Comparison of ENCODE assay signal across 9 mouse cellular contexts in the genomic region with DNA sequence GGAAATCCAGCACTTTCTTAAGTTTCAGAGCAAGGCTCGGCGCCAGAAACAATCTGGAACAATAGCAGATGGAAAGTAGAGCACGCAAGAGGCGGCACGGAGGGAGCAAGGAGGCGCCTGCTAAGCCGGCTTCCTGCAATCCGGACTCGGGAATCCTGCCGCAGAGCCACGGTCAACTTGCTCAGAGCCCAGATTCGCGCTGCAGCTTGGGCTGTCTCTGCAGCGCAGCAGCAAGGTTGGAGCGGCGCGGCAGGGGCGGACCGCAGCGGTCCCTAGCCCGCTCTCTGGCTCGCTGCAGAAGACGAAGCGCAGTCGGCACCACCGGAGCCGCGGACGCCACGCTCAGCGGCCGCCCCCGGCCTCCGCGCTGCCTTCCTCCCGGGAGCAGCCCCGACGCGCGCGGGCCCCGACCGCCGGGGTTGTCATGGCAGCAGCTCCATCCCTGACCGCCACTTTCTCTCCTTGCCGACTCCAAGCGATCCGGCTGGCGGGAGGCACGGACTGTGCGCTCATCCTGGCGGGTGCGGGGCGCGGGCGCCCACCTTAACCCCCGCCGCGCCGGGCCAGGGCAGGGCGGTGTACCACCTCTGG.
DNase-seq lines count a peak whose midpoint lies in the region; ATAC-seq and TF ChIP-seq lines count a peak whose summit lies in the region.
"Had no signal": no experiment of that assay in that cellular context is flagged by ENCODE, and none has a peak within 500 bp of the region (broad histone marks: within the 10 kb centered on the region; RNA-seq: fewer than 3 reads in every experiment).

No protein-coding gene starts in this region.

- H3K9ac ChIP-seq in lung, embryonic 14.5 days: peak overlapping the region; percentile 51
- H3K9ac ChIP-seq in intestine, embryonic 14.5 days (ENCODE audit: low read length): peak overlapping the region; percentile 48
- peak overlapping the region; percentile 39; the same call in 1 of the 2 replicates for H3K9ac ChIP-seq in limb, embryonic 15.5 days

- peak overlapping the region; percentile 83 for H3K27ac ChIP-seq in lung, embryonic 14.5 days (ENCODE audit: low read depth)
- H3K27ac ChIP-seq in gastrocnemius, adult 2 months: peak overlapping the region; percentile 24
- peak overlapping the region; percentile 65 for H3K27ac ChIP-seq in intestine, embryonic 14.5 days (ENCODE audit: low read depth)
- H3K27ac ChIP-seq in limb, embryonic 15.5 days: peak overlapping the region; percentile 86

- no peaks in the 10 kb centered on the region for H3K4me1 ChIP-seq in lung, embryonic 14.5 days (ENCODE audit: insufficient read depth)
- H3K4me1 ChIP-seq in intestine, embryonic 14.5 days (replicated peaks; ENCODE audit: control insufficient read depth, insufficient read depth, low read length): no peaks in the 10 kb centered on the region; the same call in 1 of the 2 replicates
- H3K4me1 ChIP-seq in limb, embryonic 15.5 days: peaks cover 19% of the 10 kb centered on the region

- H3K36me3 ChIP-seq in lung, embryonic 14.5 days (ENCODE audit: insufficient read depth): no peaks in the 10 kb centered on the region
- H3K36me3 ChIP-seq in intestine, embryonic 14.5 days (ENCODE audit: control insufficient read depth, insufficient read depth, low read length): no peaks in the 10 kb centered on the region
- H3K36me3 ChIP-seq in limb, embryonic 15.5 days: no peaks in the 10 kb centered on the region

- peak; percentile 76 for ATAC-seq in lung, embryonic 14.5 days (ENCODE audit: insufficient read depth)
- ATAC-seq in intestine, embryonic 14.5 days (replicated peaks; ENCODE audit: low FRiP score, low TSS enrichment, low read depth): peak; percentile 56
- ATAC-seq in limb, embryonic 15.5 days (ENCODE audit: insufficient number of reproducible peaks, low FRiP score, low TSS enrichment, low read depth): peak; percentile 58; the same call in 1 of the 2 replicates

- peak; percentile 80 for DNase-seq in lung, embryonic 14.5 days
- no peak for DNase-seq in lung, postnatal 36 days
- DNase-seq in cerebellum, postnatal 4 days (ENCODE audit: low spot score in 2 of 2): peak; percentile 29 to 60
- DNase-seq in gastrocnemius, adult 2 months: peak; percentile 57
- peak; percentile 83 for DNase-seq in intestine, embryonic 14.5 days (ENCODE audit: low spot score)
- DNase-seq in ovary, postnatal 36 days (ENCODE audit: low spot score): peak; percentile 10
- DNase-seq in spleen, postnatal 36 days (ENCODE audit: low spot score in 2 of 2): no peak

- peaks cover 23% of the 10 kb centered on the region for H3K27me3 ChIP-seq in lung, embryonic 14.5 days (ENCODE audit: insufficient read depth, low read length)
- H3K27me3 ChIP-seq in intestine, embryonic 14.5 days (replicated peaks; ENCODE audit: control insufficient read depth, insufficient read depth, low read length): peaks cover 26% of the 10 kb centered on the region
- H3K27me3 ChIP-seq in limb, embryonic 15.5 days: peaks cover 83% of the 10 kb centered on the region
- H3K27me3 ChIP-seq: CH12.LX had no signal

- TF ChIP-seq CTCF in lung, embryonic 14.5 days (IDR thresholded peaks at IDR 0.05; ENCODE audit: low read depth): no peak
- no peak for TF ChIP-seq CTCF in gastrocnemius, adult 2 months (IDR thresholded peaks at IDR 0.05)

- under 1% methylated on average over 51 of the region's 61 CpGs for whole genome bisulfite sequencing in lung, embryonic 14.5 days
- under 1% methylated on average over 54 of the region's 61 CpGs for WGBS in intestine, embryonic 14.5 days
- WGBS in limb, embryonic 15.5 days: under 1% methylated on average over 56 of the region's 61 CpGs

- peak overlapping the region; percentile 95 for H3K4me2 ChIP-seq in lung, embryonic 14.5 days
- H3K4me2 ChIP-seq in intestine, embryonic 14.5 days (ENCODE audit: low read length): peak overlapping the region; percentile 95
- H3K4me2 ChIP-seq in limb, embryonic 15.5 days: peak overlapping the region; percentile 94

- no peaks in the 10 kb centered on the region for H3K9me3 ChIP-seq in lung, embryonic 14.5 days (ENCODE audit: low read depth, low read length)
- no peaks in the 10 kb centered on the region for H3K9me3 ChIP-seq in intestine, embryonic 14.5 days (ENCODE audit: control insufficient read depth, low read length)
- no peaks in the 10 kb centered on the region for H3K9me3 ChIP-seq in limb, embryonic 15.5 days

- intact Hi-C loops in gastrocnemius, adult 2 months (cut with DNase I): no loop called here

- H3K4me3 ChIP-seq in lung, embryonic 14.5 days (ENCODE audit: low read depth, low read length): peak overlapping the region; percentile 52
- peak overlapping the region; percentile 68 for H3K4me3 ChIP-seq in gastrocnemius, adult 2 months
- H3K4me3 ChIP-seq in intestine, embryonic 14.5 days (ENCODE audit: low read depth, low read length): peak overlapping the region; percentile 50
- H3K4me3 ChIP-seq in limb, embryonic 15.5 days: peak overlapping the region; percentile 54

Comparison
In these comparisons a context has a peak if more than half of its experiments do, and no peak if none do; other contexts are left out.
1. DNase-seq: peak in lung, embryonic 14.5 days (single experiment), cerebellum, postnatal 4 days (2 of 2), gastrocnemius, adult 2 months (single experiment), intestine, embryonic 14.5 days (single experiment) and ovary, postnatal 36 days (single experiment); none in lung, postnatal 36 days (single experiment) and spleen, postnatal 36 days (0 of 2).
2. H3K27ac ChIP-seq: peak in every context shown above with its lines; median percentile 86 in limb, embryonic 15.5 days; 83 in lung, embryonic 14.5 days; 65 in intestine, embryonic 14.5 days; 24 in gastrocnemius, adult 2 months.
3. Peak in every context shown above with its lines, with median percentiles within 50 percentile points of each other: ATAC-seq, H3K4me2 ChIP-seq, H3K4me3 ChIP-seq and H3K9ac ChIP-seq.